Mouse (Mus musculus) c-Kit-negative CD71-positive TER-119-positive erythroid progenitor cells, embryonic 14.5 days (primary cell): ENCODE data around the gene Nop9.

ENCODE experiments used
- DNase-seq: peaks from one replicate; pipeline ENCODE4 v3.0.0-alpha.2; 2013; ENCODE audit warnings: low read depth, low spot score

Nop9 gene

GRCm38 (mm10) chr14:55769087-55769703, 23.7 kb downstream of the Nop9 start:
- no peak for DNase-seq

GRCm38 (mm10) chr14:55776711-55777110, 31.2 kb downstream of the Nop9 start:
- no peak for DNase-seq

- no peak for DNase-seq
Measured at GRCm38 (mm10) chr14:55777176-55777575, 31.7 kb downstream of the Nop9 start.

GRCm38 (mm10) chr14:55777806-55778205, 32.3 kb downstream of the Nop9 start:
- no peak for DNase-seq

GRCm38 (mm10) chr14:55778686-55779085, 33.2 kb downstream of the Nop9 start:
- DNase-seq: no peak

GRCm38 (mm10) chr14:55779656-55780055, 34.2 kb downstream of the Nop9 start:
- no peak for DNase-seq

GRCm38 (mm10) chr14:55780736-55781135, 35.2 kb downstream of the Nop9 start:
- no peak for DNase-seq

GRCm38 (mm10) chr14:55781310-55781709, 35.8 kb downstream of the Nop9 start:
- no peak for DNase-seq

- no peak for DNase-seq
Measured at GRCm38 (mm10) chr14:55782361-55782960, 37.0 kb downstream of the Nop9 start.

- DNase-seq: no peak
Measured at GRCm38 (mm10) chr14:55783171-55783957, 37.9 kb downstream of the Nop9 start.

GRCm38 (mm10) chr14:55783958-55784235, 38.4 kb downstream of the Nop9 start, which contains the start of gene Adcy4:
TSS of gene Adcy4 (minus strand) at chr14:55784095.
- no peak for DNase-seq

GRCm38 (mm10) chr14:55785195-55785594, 39.7 kb downstream of the Nop9 start:
- DNase-seq: no peak

- DNase-seq: no peak
Measured at GRCm38 (mm10) chr14:55787731-55788130, 42.2 kb downstream of the Nop9 start.

GRCm38 (mm10) chr14:55788256-55789050, 43.0 kb downstream of the Nop9 start, which contains the start of gene Ripk3:
TSS of gene Ripk3 (minus strand) at chr14:55788865.
- DNase-seq: no peak

- DNase-seq: no peak
Measured at GRCm38 (mm10) chr14:55793461-55793860, 48.0 kb downstream of the Nop9 start.

- no peak for DNase-seq
Measured at GRCm38 (mm10) chr14:55793946-55794345, 48.5 kb downstream of the Nop9 start.

GRCm38 (mm10) chr14:55795380-55796163, 50.1 kb downstream of the Nop9 start:
- DNase-seq: no peak
